Mouse (Mus musculus) midbrain, postnatal 0 days (tissue): Measurements from ENCODE around the gene Umps. TPM values are rescaled to one million over a fixed set of nuclear protein-coding genes. Genes with fewer than 3 reads are reported as not detected.

Experiments used
- ATAC-seq: fragments of 200-750 bp; cut with Nextera tagmentation; 2 replicates; pipeline ENCODE4 v1.8.0; 2017; ENCODE audit warnings: moderate number of reproducible peaks, mild to moderate bottlenecking, moderate TSS enrichment, moderate library complexity; ENCODE audit not compliant: low FRiP score
- DNase-seq: peaks from one replicate; pipeline ENCODE4 v3.0.0-alpha.2; 2015; ENCODE audit warnings: low spot score
- H3K27ac ChIP-seq: fragments of 300-500 bp; sonication (generic); 2 replicates; pipeline ENCODE4 v1.5.1; 2014; ENCODE audit warnings: low read depth, mild to moderate bottlenecking, low read length, mixed read lengths
- H3K27me3 ChIP-seq: fragments of 300-500 bp; sonication (generic); 2 replicates; pipeline ENCODE4 v1.6.1; 2014; ENCODE audit warnings: low read length, control low read depth, mixed read lengths; ENCODE audit not compliant: insufficient read depth
- H3K36me3 ChIP-seq: fragments of 300-500 bp; sonication (generic); 2 replicates; pipeline ENCODE4 v1.6.1; 2014; ENCODE audit warnings: low read length, control low read depth, mixed read lengths; ENCODE audit not compliant: insufficient read depth
- H3K4me1 ChIP-seq: fragments of 300-500 bp; sonication (generic); 2 replicates; pipeline ENCODE4 v1.6.1; 2014; ENCODE audit warnings: mild to moderate bottlenecking, control low read depth, antibody characterized with exemption, low read length, mixed read lengths; ENCODE audit not compliant: insufficient read depth
- H3K4me2 ChIP-seq: fragments of 300-500 bp; sonication (generic); 2 replicates; pipeline ENCODE4 v1.6.1; 2014; ENCODE audit warnings: low read depth, mild to moderate bottlenecking, low read length, mixed read lengths; ENCODE audit not compliant: poor library complexity, severe bottlenecking
- H3K4me3 ChIP-seq: fragments of 300-500 bp; sonication (generic); 2 replicates; pipeline ENCODE4 v1.5.1; 2014; ENCODE audit warnings: low read depth, mild to moderate bottlenecking, low read length, moderate library complexity
- H3K9ac ChIP-seq: fragments of 300-500 bp; sonication (generic); replicated peaks from 2 replicates; pipeline ENCODE4 v1.6.1; 2014; ENCODE audit warnings: mild to moderate bottlenecking, low read length, moderate library complexity, mixed read lengths; ENCODE audit not compliant: poor library complexity, severe bottlenecking
- H3K9me3 ChIP-seq: fragments of 300-500 bp; sonication (generic); 2 replicates; pipeline ENCODE4 v1.6.1; 2016; ENCODE audit warnings: low read length, control low read depth
- CTCF ChIP-seq: IDR thresholded peaks from 2 replicates; pipeline ENCODE4 v1.5.1; 2016; ENCODE audit warnings: antibody characterized with exemption, mild to moderate bottlenecking
- WGBS: fragments of 180-500 bp; shearing (Covaris S2); extraction: QIAGEN DNeasy Blood & Tissue Kit; methylation state at CpG from one replicate; pipeline ENCODE4 v1.1.7; 2014; 5-methylcytosine and 5-hydroxymethylcytosine counted together
- polyA plus RNA-seq: library from polyadenylated mRNA; unstranded; fragments of >200 nt; fragmentation: Nextera tagmentation; extraction: Ambion mirVana; gene quantifications from 2 replicates; pipeline ENCODE4 v1.2.1, GENCODE M21; 2015
- total RNA-seq: library from RNA; depleted of rRNA; stranded (reverse); fragments of >200 nt; gene quantifications from 2 replicates; pipeline ENCODE4 v1.2.3, GENCODE M21; 2014; rRNA removed

Gene Umps
- total and polyA plus RNA-seq, 2 experiments from 2014 or later, result 18.4 to 22.2 TPM

DNA sequence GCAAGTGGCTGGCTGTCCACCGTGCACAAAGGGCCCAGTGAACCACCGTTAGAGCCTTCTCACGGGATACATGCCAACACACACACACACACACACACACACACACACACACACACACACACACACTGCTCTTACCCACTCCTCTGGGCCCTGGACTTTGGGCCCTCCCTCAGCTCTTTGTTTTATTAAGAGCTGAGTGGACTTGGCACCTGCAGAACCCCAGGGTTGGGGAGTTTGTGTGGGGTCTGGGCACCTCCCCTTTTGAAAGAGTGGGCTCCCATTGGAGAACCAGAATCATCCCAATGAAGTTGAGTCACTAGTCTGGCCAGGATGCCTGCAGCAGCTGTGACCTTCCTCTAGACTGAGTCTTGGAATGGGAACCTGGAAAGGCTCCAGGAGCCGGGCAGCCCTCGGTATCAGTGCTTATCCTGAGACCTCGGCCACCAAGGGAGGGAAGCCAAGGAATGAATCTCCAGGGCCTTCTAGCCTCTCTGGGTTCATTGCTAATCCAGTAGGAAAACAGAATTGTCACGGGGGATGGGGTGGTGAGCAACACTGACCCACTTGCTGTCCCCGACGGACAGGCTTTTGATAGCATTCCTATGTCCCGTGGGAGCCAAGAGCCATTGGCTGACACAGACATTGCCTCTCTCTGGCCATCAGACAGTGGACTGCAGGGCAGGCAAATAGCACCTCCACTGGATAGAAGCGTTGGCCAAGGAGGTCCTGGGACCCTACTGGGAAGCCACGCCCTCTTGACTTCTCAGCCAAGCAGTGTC, 50.2 kb downstream of the Umps start:
- Histone ChIP-seq H3K9ac (no peak overlapping the region), H3K27ac (no peak overlapping the region), H3K4me2 (no peak overlapping the region), H3K9me3 (no peaks in the 10 kb centered on the region), H3K4me1 (no peaks in the 10 kb centered on the region), H3K36me3 (no peaks in the 10 kb centered on the region), H3K4me3 (no peak overlapping the region), H3K27me3 (no peaks in the 10 kb centered on the region)
- ATAC-seq, result peak; percentile 81
- DNase-seq, result peak; percentile 84
- WGBS, result 63% methylated on average over 12 of the region's 12 CpGs
- no peak for TF ChIP-seq CTCF

GRCm38 (mm10) chr16:33914997-33915396, 51.8 kb downstream of the Umps start:
- no peaks in the 10 kb centered on the region for H3K4me1 ChIP-seq
- DNase-seq (no peak), ATAC-seq (no peak)
- H3K27me3 ChIP-seq, result no peaks in the 10 kb centered on the region
- TF ChIP-seq CTCF, result no peak
- H3K9ac ChIP-seq, result no peak overlapping the region
- no peak overlapping the region for H3K4me3 ChIP-seq
- no peak overlapping the region for H3K4me2 ChIP-seq
- no peak overlapping the region for H3K27ac ChIP-seq
- 62% methylated on average over 4 of the region's 4 CpGs for WGBS
- no peaks in the 10 kb centered on the region for H3K36me3 ChIP-seq
- H3K9me3 ChIP-seq, result no peaks in the 10 kb centered on the region

- Histone ChIP-seq H3K4me3 (no peak overlapping the region), H3K9me3 (no peaks in the 10 kb centered on the region), H3K27me3 (no peaks in the 10 kb centered on the region), H3K36me3 (no peaks in the 10 kb centered on the region), H3K4me1 (no peaks in the 10 kb centered on the region), H3K9ac (no peak overlapping the region), H3K27ac (no peak overlapping the region), H3K4me2 (no peak overlapping the region)
- no peak for TF ChIP-seq CTCF
- WGBS, result 50% methylated on average over 4 of the region's 4 CpGs
- ATAC-seq (no peak), DNase-seq (peak; percentile 25)
These were observed 58.6 kb downstream of the Umps start for GRCm38 (mm10) chr16:33908239-33908638.

Other genes with a start within 250 kb of the Umps start
- gene Muc13, start 173.0 kb downstream of the Umps start, total RNA-seq, result 0.05 TPM in 1 of 2 replicates, not detected in the other
- gene Muc13, start 173.0 kb downstream of the Umps start, polyA plus RNA-seq, result not detected in 2 replicates
- gene Itgb5, start 137.4 kb downstream of the Umps start, total RNA-seq, result 49.8 and 51.0 TPM in 2 replicates
- gene Itgb5, start 137.4 kb downstream of the Umps start, polyA plus RNA-seq, result 22.9 and 24.3 TPM in 2 replicates